Mouse (Mus musculus): ENCODE measurements around the gene Card6. TPM values are rescaled to one million over a fixed set of nuclear protein-coding genes. Genes with fewer than 3 reads are reported as not detected.

Card6 gene
- total and polyA plus RNA-seq, 3 experiments, result 1.9 to 19.2 (median 6.0) TPM

GRCm38 (mm10) chr15:5081235-5081634, 27.1 kb downstream of the Card6 start:
- no peak overlapping the region; the same call in 1 of the 2 replicates for H3K4me3 ChIP-seq (ENCODE audit: low read depth, low read length)
- TF ChIP-seq TAL1 (conservative IDR thresholded peaks at IDR 0.05; ENCODE audit: low read depth, low read length), result peak; percentile 97
- no peak for TF ChIP-seq GATA2 (IDR thresholded peaks at IDR 0.05; ENCODE audit: borderline replicate concordance, low read depth, low read length)
- ATAC-seq (ENCODE audit: extremely low read depth, insufficient number of reproducible peaks, low FRiP score, poor library complexity, severe bottlenecking) (peak; percentile 96), DNase-seq (ENCODE audit: low spot score) (peak; percentile 27)
- H3K9me3 ChIP-seq (replicated peaks), result peaks cover 10% of the 10 kb centered on the region
- no peaks in the 10 kb centered on the region for H3K36me3 ChIP-seq (replicated peaks)
- peaks cover 41% of the 10 kb centered on the region for H3K4me1 ChIP-seq (ENCODE audit: insufficient read depth, low read depth, low read length)
- peaks cover 9% of the 10 kb centered on the region; the same call in 1 of the 2 replicates for H3K27me3 ChIP-seq (ENCODE audit: insufficient read depth, low read length)

GRCm38 (mm10) chr15:5068801-5069518, 39.4 kb downstream of the Card6 start:
- no peak overlapping the region for H3K4me3 ChIP-seq (ENCODE audit: low read depth, low read length)
- no peaks in the 10 kb centered on the region for H3K36me3 ChIP-seq (replicated peaks)
- no peaks in the 10 kb centered on the region; the same call in 1 of the 2 replicates for H3K27me3 ChIP-seq (ENCODE audit: insufficient read depth, low read length)
- no peaks in the 10 kb centered on the region for H3K9me3 ChIP-seq (replicated peaks)
- DNase-seq (ENCODE audit: low spot score) (no peak), ATAC-seq (ENCODE audit: extremely low read depth, insufficient number of reproducible peaks, low FRiP score, poor library complexity, severe bottlenecking) (0 out of 2 replicates have a peak, but pooled peaks have one; percentile 15)
- peaks cover 19% of the 10 kb centered on the region for H3K4me1 ChIP-seq (ENCODE audit: insufficient read depth, low read depth, low read length)
- TF ChIP-seq CTCF (IDR thresholded peaks at IDR 0.05; ENCODE audit: low read depth, low read length) (no peak), GATA2 (IDR thresholded peaks at IDR 0.05; ENCODE audit: borderline replicate concordance, low read depth, low read length) (no peak), POLR2AphosphoS5 (IDR thresholded peaks at IDR 0.05; ENCODE audit: insufficient replicate concordance, low read depth, low read length) (no peak)

DNA sequence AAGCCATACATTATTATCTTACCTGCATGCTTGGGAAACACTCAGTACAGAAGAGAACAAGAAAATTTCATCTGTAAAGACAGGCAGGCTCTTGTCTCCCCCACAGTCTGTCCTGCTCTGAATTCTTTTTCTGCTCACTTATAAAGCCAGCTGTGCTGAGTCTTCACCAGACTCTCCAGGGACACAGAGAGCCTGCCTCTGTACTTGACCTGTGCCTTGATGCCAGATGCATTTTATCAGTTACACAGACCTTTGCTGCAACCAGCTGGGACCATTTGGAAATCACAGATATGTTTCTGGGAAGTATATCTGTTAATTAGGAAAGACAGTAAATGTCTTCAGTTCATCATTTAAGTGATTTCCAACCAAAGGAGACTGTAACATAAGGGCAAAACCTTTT, 44.7 kb downstream of the Card6 start, which contains the start of gene C7:
C7 (minus strand) TSS at position 106 of the 400 bp plus-strand sequence.
- H3K4me1 ChIP-seq (ENCODE audit: insufficient read depth, low read depth, low read length), result peaks cover 17% of the 10 kb centered on the region
- TF ChIP-seq TAL1 (conservative IDR thresholded peaks at IDR 0.05; ENCODE audit: low read depth, low read length), result no peak
- no peak for TF ChIP-seq GATA1 (IDR thresholded peaks at IDR 0.05; ENCODE audit: borderline replicate concordance, low read length)
- TF ChIP-seq CTCF (IDR thresholded peaks at IDR 0.05; ENCODE audit: low read depth, low read length), result no peak
- TF ChIP-seq GATA2 (IDR thresholded peaks at IDR 0.05; ENCODE audit: borderline replicate concordance, low read depth, low read length), result no peak
- no peak for TF ChIP-seq POLR2AphosphoS5 (IDR thresholded peaks at IDR 0.05; ENCODE audit: insufficient replicate concordance, low read depth, low read length)
- H3K27me3 ChIP-seq (ENCODE audit: insufficient read depth, low read length), result peaks cover 8% of the 10 kb centered on the region
- no peak for DNase-seq (ENCODE audit: low spot score)
- no peak for ATAC-seq (ENCODE audit: extremely low read depth, insufficient number of reproducible peaks, low FRiP score, poor library complexity, severe bottlenecking)
- H3K4me3 ChIP-seq (ENCODE audit: low read depth, low read length), result no peak within 1 kb of the TSS
- H3K36me3 ChIP-seq (replicated peaks), result no peaks in the 10 kb centered on the region
- no peaks in the 10 kb centered on the region for H3K9me3 ChIP-seq (replicated peaks)

Other genes starting within 250 kb of the Card6 start
- gene Mroh2b, start 209.8 kb downstream of the Card6 start, total RNA-seq (2014; fragmentation: Nextera tagmentation), result not detected in 2 replicates
- gene Mroh2b, start 209.8 kb downstream of the Card6 start, total RNA-seq (2017), result 0.11 TPM in 1 of 2 replicates, not detected in the other
- not detected in 2 replicates for gene Mroh2b, start 209.8 kb downstream of the Card6 start, polyA plus RNA-seq (2012)
- gene C7, start 44.8 kb downstream of the Card6 start, total RNA-seq (2014; fragmentation: Nextera tagmentation), result not detected in 2 replicates
- gene C7, start 44.8 kb downstream of the Card6 start, total RNA-seq (2017), result 0.05 TPM in 1 of 2 replicates, not detected in the other
- not detected in 2 replicates for gene C7, start 44.8 kb downstream of the Card6 start, polyA plus RNA-seq (2012)
- 374 and 438 TPM in 2 replicates for gene Rpl37, start 8.1 kb upstream of the Card6 start, total RNA-seq (2014; fragmentation: Nextera tagmentation)
- gene Rpl37, start 8.1 kb upstream of the Card6 start, total RNA-seq (2017), result 1,244 and 1,575 TPM in 2 replicates
- gene Rpl37, start 8.1 kb upstream of the Card6 start, polyA plus RNA-seq (2012), result 48.0 and 51.7 TPM in 2 replicates
- 109 and 121 TPM in 2 replicates for gene Prkaa1, start 35.3 kb upstream of the Card6 start, total RNA-seq (2014; fragmentation: Nextera tagmentation)
- gene Prkaa1, start 35.3 kb upstream of the Card6 start, total RNA-seq (2017), result 66.7 and 79.5 TPM in 2 replicates
- gene Prkaa1, start 35.3 kb upstream of the Card6 start, polyA plus RNA-seq (2012), result 4.5 and 5.8 TPM in 2 replicates
- 14.8 and 26.0 TPM in 2 replicates for gene Ttc33, start 77.0 kb upstream of the Card6 start, total RNA-seq (2014; fragmentation: Nextera tagmentation)
- gene Ttc33, start 77.0 kb upstream of the Card6 start, total RNA-seq (2017), result 63.5 and 64.7 TPM in 2 replicates
- gene Ttc33, start 77.0 kb upstream of the Card6 start, polyA plus RNA-seq (2012), result 10.6 and 47.8 TPM in 2 replicates
- 19.4 and 20.5 TPM in 2 replicates for gene Ptger4, start 135.6 kb upstream of the Card6 start, total RNA-seq (2014; fragmentation: Nextera tagmentation)
- 6.9 and 7.7 TPM in 2 replicates for gene Ptger4, start 135.6 kb upstream of the Card6 start, total RNA-seq (2017)
- gene Ptger4, start 135.6 kb upstream of the Card6 start, polyA plus RNA-seq (2012), result 14.9 and 15.9 TPM in 2 replicates

All from G1E (cell line).